Mouse (Mus musculus): ENCODE data around the gene 4933415A04Rik.

Gene 4933415A04Rik

DNA sequence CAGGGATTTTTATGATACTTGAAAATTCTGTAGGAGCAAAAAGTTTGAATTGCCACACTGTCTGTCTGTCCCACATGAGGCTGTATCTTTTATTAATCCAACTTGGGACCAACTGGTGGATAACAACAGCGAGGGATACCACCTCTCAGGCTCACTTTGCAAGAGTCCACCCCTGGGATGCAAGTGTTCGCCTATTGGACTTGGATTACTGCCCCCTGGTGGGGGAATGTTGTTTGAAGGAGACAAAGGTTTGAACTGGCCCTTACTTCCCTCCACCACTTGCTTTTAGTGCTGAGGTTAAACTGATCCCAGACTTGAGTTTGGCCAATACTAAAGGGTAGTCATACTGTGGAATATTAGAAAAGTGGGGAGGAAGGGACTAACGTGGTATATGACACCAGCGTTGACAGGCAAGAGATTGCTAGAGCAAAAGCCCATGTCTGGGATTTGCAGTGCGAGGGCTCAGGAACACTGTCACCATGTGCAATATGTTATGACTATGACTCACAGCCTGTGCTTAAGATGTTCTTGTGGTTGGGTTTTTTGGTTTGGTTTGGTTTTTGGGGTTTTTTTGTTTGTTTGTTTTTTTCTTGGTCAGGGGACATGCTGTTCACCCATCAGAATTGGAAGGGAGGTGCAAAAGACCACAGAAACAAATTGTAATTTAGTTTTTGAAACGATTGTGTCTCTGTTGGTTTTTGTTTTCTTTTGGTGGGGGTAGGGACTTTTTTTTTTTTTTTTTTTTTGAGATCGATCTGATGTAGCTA lies at the start of gene 4933415A04Rik:
Gene 4933415A04Rik, plus strand, starts transcription at position 717 of the 767 bp plus-strand sequence.
- peak; percentile 61 for DNase-seq (ENCODE audit: low read depth)

- no peak for DNase-seq (ENCODE audit: low read depth)
Measured at GRCm38 (mm10) chr11:43537074-43537473, 49.8 kb upstream of the 4933415A04Rik start.

- no peak for DNase-seq (ENCODE audit: low read depth)
Measured at GRCm38 (mm10) chr11:43539863-43540262, 47.0 kb upstream of the 4933415A04Rik start.

DNA sequence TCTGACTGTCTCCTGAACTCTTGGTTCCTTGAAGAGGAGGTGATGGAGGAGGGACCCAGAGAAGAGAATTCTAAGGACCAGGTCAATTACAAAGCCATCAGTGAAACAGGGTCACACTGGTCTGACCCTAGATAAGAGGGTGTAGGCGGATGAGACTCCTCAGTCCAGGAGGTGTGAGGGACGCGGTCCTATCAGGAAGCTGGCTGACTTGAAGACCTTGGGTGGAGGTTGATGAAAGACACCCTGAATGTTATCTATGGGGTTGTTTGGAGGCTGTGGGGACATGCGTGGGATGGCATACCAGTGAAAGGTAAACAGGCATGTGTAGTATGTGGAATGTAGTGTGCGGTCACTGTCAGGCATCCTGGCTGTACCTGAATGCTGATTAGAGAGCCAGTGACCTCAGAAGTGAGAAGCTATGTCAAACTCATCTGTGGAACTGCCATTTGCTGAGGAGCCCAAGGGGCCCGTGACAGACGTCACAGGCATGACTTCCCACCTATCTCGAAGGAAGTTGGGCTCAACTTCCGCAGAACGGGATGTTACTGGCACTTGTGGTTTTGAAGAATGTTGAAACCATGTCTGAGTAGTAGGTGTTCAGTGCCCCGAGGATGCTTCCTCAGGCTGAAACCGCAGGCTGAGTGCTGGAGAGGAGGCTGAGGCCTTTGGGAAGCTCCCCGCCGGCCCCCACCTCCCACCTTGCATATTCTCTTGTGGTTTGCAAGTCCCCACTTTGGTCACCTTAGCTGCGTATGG lies 43.0 kb upstream of the 4933415A04Rik start:
- DNase-seq (ENCODE audit: low read depth) = no peak

GRCm38 (mm10) chr11:43544819-43545218 lies 42.0 kb upstream of the 4933415A04Rik start:
- no peak for DNase-seq (ENCODE audit: low read depth)

DNA sequence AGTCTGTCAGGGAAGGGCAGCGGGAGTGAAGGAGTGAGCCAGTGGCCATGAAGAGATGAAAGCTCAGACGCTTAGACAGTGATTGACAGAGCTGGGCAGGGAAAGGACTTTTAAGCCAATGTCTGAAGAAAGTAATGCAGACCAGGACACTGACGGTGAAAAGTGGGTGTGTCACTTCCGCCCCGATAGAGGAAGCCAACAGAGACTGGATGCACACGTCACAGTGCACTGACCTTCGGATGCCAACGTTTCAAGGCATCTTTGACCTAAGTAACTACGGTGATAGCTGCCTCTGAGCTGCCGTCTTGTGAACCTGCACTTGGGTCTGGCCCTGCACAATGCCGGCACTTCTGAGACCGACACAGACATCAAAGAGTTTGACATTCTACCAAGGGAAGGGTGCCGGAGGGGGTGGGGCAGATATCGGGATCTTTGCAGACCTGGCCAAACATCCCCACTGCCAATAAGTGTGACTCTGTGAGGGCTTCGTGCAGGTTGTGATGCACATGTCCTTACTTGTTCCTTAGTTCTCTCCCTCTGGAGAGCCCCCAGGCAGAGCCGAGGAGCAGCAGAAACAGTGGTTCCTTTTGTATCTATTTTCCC lies 40.9 kb upstream of the 4933415A04Rik start:
- no peak for DNase-seq (ENCODE audit: low read depth)

DNA sequence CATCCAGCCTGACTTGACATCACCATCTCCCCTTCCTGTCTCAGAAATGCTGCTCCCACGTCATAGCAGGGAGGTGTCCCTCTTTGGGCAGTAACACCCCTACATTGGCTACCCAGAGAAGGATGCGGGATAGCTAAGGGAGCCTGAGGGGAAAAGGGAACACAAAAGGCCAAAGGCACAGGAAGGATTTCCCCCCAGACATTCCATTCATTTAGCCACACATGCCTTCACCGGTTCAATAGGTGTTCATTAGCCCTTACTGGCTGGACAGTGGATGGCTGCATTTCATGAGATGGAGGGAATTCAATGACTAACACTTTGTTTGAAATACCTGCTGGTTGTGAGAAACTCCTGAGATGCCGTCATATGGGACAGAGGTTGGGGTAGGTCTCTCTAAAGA lies 40.2 kb upstream of the 4933415A04Rik start:
- DNase-seq (ENCODE audit: low read depth) = no peak

GRCm38 (mm10) chr11:43548148-43548547 lies 38.7 kb upstream of the 4933415A04Rik start:
- no peak for DNase-seq (ENCODE audit: low read depth)

DNA sequence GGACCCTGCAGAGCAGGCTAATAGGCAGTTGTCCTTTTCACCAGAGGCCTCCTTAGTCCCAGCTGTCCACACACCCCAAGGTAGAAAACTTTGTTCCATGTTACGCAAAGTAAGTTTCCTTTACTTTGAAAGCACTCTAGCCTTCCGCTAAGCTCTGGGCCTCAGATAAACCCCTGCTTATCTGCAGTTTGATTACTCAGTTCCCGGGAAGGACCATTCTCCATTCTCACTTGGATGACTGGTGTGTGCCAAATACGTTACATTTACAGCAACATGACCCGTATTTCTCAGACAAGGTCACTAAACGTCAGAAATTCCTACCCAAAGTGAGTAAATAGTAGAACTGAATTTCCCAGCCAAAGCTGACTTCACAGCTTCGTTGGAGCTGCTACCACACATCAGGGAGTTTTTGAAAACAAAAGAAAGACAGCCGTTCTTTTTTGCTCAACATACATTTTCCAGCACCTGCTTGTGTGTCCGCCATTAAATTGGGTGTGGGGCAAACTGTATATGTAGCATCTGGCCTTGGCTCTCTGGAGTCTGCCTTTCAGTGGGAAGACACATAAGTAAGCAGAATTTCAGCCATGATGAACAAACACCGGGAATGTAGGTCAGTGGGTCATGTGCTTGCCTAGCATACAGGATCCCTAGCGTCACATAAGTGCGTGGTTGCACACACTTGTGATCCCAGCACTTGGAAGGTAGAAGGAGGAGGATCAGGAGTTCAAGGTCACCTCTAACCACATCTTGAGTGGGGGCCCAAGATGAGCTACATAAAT lies 38.0 kb upstream of the 4933415A04Rik start:
- no peak for DNase-seq (ENCODE audit: low read depth)

DNA sequence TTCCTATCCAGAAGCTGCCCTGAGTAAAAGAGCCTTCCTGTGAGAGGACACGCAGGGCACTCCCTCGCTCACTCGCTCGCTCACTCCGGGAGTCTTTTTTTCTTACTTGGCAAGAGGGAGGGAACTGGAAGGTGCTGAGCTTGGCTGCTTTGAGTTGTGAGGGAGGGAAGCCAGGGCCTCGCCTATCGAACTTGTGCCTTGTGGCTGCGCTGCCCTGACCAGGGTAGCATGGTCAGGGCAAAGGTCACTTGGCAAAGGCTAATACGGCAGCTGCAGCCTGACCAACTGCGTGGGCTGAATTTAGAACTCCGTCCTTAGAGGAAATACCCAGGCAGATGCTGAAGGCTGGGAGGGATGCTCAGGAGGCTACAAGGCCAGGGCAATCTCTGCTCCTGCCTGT lies 37.1 kb upstream of the 4933415A04Rik start:
- no peak for DNase-seq (ENCODE audit: low read depth)

DNA sequence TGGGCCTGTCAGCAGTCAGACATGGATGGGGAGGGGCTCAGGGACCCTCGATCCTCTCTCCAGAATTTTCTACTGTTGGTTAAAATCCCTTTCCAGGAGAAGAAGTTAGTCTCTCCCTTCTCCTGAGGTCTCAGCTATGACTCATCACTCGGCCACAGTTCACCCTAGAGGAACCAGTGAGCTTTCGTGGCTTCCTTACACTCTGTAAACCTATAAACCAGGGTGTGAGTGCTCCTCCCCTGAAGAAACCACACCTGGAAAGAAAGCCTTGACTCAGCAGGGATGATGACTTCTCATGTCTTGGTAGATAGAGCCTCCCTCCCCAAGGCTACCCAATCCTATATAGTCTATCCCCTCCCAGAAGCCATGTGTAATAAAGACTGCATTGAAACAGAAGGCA lies 35.1 kb upstream of the 4933415A04Rik start:
- DNase-seq (ENCODE audit: low read depth) = no peak

GRCm38 (mm10) chr11:43552675-43553074 lies 34.2 kb upstream of the 4933415A04Rik start:
- no peak for DNase-seq (ENCODE audit: low read depth)

DNA sequence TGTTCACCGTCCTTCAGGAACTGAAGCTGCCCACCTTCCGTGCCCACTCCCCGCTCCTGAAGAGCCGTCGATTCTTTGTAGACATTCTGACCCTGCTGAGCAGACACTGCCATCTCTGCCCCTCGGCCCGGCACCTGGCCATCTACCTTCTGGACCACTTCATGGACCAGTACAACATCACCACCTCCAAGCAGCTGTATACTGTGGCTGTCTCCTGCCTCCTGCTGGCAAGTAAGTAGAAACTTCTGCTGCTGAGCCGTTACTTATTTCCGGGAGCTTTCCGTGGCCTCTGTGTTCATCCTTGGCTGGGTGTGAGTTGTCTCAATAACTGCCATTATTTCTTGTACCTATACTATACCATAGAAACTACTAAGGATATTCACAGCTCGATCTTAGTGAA lies 30.3 kb upstream of the 4933415A04Rik start:
- no peak for DNase-seq (ENCODE audit: low read depth)

GRCm38 (mm10) chr11:43559515-43560292 lies 27.1 kb upstream of the 4933415A04Rik start:
- no peak for DNase-seq (ENCODE audit: low read depth)

- no peak for DNase-seq (ENCODE audit: low read depth)
Measured at GRCm38 (mm10) chr11:43563654-43564244, 23.1 kb upstream of the 4933415A04Rik start.

DNA sequence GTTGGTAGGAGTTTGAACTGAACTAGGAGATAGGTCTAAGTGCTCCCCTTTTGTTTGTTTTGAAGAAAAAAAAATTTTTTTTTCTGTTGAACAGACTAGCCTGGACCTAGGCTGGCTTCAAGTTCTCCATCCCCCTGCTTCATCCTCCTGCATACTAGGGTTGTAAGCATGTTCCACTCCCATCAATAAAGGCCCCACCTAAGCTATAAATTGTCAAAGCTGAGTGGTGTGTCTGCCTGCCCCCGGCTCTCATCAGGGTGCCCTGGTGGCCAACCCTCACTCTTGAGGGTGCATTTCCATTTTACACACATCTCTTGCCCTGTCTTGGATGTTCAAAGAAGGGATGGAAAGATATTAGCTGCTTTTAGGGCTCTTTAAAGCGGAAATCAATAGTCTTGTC lies 21.4 kb upstream of the 4933415A04Rik start:
- DNase-seq (ENCODE audit: low read depth) = no peak

GRCm38 (mm10) chr11:43565852-43566251 lies 21.0 kb upstream of the 4933415A04Rik start:
- DNase-seq (ENCODE audit: low read depth) = no peak

DNA sequence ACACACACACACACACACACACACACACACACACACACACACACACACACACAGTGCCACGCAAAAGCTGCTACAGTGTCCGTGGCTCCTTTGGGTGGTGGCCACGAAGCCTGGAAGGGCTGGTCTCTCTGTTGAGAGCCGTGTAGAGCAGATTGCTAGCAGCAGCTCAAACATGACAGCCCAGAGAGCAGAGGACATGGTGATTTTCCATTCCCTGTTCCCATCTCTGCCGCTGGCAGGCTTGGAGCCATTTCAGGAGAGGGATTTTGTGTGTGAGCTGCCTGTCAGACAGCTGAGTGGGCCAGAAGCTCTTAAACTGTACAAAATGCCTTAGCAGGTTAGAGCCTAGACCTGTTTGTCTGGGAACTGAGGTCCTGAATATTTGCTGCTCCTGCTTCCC lies 20.1 kb upstream of the 4933415A04Rik start:
- DNase-seq (ENCODE audit: low read depth) = no peak

DNA sequence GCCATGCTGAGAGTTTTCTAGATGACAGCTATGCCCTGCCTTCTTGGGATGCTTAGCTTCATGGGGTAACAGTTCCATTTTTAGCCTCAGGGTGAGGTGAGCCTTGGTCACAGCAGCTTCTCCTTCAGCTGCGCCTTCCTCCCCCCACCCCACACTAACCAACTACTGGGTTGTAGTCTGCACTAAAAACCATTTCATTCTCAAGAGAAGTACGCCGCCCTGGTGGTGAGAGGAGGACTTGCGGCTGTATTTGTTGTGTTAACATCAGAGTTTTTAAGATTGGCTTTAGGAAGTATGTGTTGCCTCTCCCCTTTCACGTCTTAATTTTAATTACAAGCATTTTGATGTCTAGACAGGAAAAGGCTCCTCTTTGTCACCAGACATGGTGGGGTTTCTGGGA lies 18.6 kb upstream of the 4933415A04Rik start:
- peak; percentile 58 for DNase-seq (ENCODE audit: low read depth)

- DNase-seq (ENCODE audit: low read depth) = no peak
Measured at GRCm38 (mm10) chr11:43569188-43569587, 17.7 kb upstream of the 4933415A04Rik start.

GRCm38 (mm10) chr11:43569595-43569994 lies 17.2 kb upstream of the 4933415A04Rik start:
- DNase-seq (ENCODE audit: low read depth) = no peak

All from naive thymus-derived CD4-positive, alpha-beta T cell, adult 2 months (primary cell).